Mouse (Mus musculus) heart, embryonic 12.5 days (tissue): Measurements from ENCODE around the gene Fmo6. TPM values are rescaled to one million over a fixed set of nuclear protein-coding genes. Genes with fewer than 3 reads are reported as not detected.

Source experiments
- ATAC-seq: fragments of 200-750 bp; cut with Nextera tagmentation; 2 replicates; pipeline ENCODE4 v1.8.0; 2017; ENCODE audit warnings: moderate TSS enrichment, moderate library complexity; ENCODE audit not compliant: insufficient number of reproducible peaks, low FRiP score
- H3K27ac ChIP-seq: fragments of 300-500 bp; sonication (generic); 2 replicates; pipeline ENCODE4 v1.5.1; 2016; ENCODE audit warnings: mild to moderate bottlenecking, moderate library complexity; ENCODE audit not compliant: poor library complexity, severe bottlenecking
- H3K27me3 ChIP-seq: fragments of 300-500 bp; sonication (generic); replicated peaks from 2 replicates; pipeline ENCODE4 v1.6.1; 2016; ENCODE audit warnings: mild to moderate bottlenecking, moderate library complexity
- H3K36me3 ChIP-seq: fragments of 300-500 bp; sonication (generic); 2 replicates; pipeline ENCODE4 v1.6.1; 2016; ENCODE audit warnings: mild to moderate bottlenecking, moderate library complexity
- H3K4me1 ChIP-seq: fragments of 300-500 bp; sonication (generic); replicated peaks from 2 replicates; pipeline ENCODE4 v1.6.1; 2016; ENCODE audit warnings: mild to moderate bottlenecking
- H3K4me2 ChIP-seq: fragments of 300-500 bp; sonication (generic); 2 replicates; pipeline ENCODE4 v1.6.1; 2016; ENCODE audit warnings: mild to moderate bottlenecking, moderate library complexity
- H3K4me3 ChIP-seq: fragments of 300-500 bp; sonication (generic); 2 replicates; pipeline ENCODE4 v1.5.1; 2016; ENCODE audit warnings: mild to moderate bottlenecking
- H3K9ac ChIP-seq: fragments of 300-500 bp; sonication (generic); 2 replicates; pipeline ENCODE4 v1.6.1; 2016; ENCODE audit warnings: mild to moderate bottlenecking, moderate library complexity
- H3K9me3 ChIP-seq: fragments of 300-500 bp; sonication (generic); replicated peaks from 2 replicates; pipeline ENCODE4 v1.6.1; 2016; ENCODE audit warnings: mild to moderate bottlenecking, moderate library complexity
- WGBS: fragments of 180-500 bp; shearing (Covaris S2); methylation state at CpG from one replicate; pipeline ENCODE4 v1.1.7; 2016; 5-methylcytosine and 5-hydroxymethylcytosine counted together
- polyA plus RNA-seq: library from polyadenylated mRNA; unstranded; fragments of >200 nt; fragmentation: Nextera tagmentation; extraction: Ambion mirVana; gene quantifications from 2 replicates; pipeline ENCODE4 v1.2.1, GENCODE M21; 2016

Fmo6 gene
- polyA plus RNA-seq, 1 experiment from 2014 or later = not detected

DNA sequence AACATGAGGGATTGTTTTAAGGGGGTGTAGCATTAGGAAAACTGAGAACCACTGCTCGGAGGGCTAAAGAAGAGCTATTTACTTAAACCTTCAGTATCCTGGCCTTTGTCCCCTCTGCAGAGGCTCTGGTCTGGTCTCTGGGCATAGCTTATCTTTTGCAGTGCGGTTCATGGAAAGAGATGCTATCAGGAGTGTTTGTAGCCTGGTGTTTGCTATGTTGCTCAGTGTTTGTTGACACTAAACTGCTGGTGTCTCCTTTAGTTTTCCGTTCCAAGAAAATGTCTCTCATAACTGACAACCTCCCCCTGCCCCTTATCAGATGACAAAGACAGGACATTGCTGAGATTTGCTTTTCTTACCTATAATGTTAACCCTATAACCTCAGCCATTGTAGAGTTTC is 62.2 kb downstream of the Fmo6 start:
- H3K4me1 ChIP-seq = 0 out of 2 replicates have a peak, but pooled peaks cover 10% of the 10 kb centered on the region
- H3K36me3 ChIP-seq = no peaks in the 10 kb centered on the region
- no peak for ATAC-seq
- no peaks in the 10 kb centered on the region for H3K27me3 ChIP-seq
- WGBS = 27% methylated on average over 3 of the region's 3 CpGs
- H3K4me2 ChIP-seq = no peak overlapping the region
- H3K9ac ChIP-seq = no peak overlapping the region
- no peak overlapping the region for H3K4me3 ChIP-seq
- no peaks in the 10 kb centered on the region for H3K9me3 ChIP-seq
- H3K27ac ChIP-seq = no peak overlapping the region

DNA sequence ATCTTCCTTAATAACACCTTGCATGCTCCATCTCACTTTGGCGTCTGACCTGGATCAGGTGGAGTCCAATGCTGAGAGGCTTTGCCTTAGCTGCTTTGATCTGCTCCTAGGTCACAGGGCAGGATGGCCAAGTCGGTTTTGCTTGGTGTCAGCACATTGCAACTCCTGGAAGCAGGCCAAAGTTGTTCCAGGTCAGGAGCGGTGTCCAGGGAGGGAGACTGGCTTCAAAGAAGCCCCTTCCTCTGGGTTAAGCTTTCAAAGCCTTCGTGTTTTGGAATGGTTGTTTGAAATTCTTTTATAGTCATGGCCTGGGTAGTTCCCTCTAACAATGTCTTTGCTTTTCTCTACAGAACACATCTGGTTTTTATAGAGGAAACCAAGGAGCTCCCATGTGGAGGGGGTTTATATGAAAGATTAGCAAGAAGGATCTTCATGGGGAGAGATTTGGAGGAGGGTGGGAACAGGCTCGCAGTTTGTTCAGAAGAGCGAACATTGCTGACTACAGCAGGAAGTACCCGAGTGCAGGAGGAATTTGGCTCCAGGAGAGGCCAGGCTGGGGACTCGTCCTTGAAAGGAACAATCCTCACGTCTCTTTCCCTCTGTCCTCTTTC is 65.5 kb downstream of the Fmo6 start:
- Histone ChIP-seq H3K4me1 (0 out of 2 replicates have a peak, but pooled peaks cover 10% of the 10 kb centered on the region), H3K27me3 (no peaks in the 10 kb centered on the region), H3K27ac (no peak overlapping the region), H3K9ac (no peak overlapping the region), H3K4me3 (no peak overlapping the region), H3K9me3 (no peaks in the 10 kb centered on the region), H3K4me2 (no peak overlapping the region), H3K36me3 (no peaks in the 10 kb centered on the region)
- 33% methylated on average over 9 of the region's 9 CpGs for WGBS
- no peak for ATAC-seq

DNA sequence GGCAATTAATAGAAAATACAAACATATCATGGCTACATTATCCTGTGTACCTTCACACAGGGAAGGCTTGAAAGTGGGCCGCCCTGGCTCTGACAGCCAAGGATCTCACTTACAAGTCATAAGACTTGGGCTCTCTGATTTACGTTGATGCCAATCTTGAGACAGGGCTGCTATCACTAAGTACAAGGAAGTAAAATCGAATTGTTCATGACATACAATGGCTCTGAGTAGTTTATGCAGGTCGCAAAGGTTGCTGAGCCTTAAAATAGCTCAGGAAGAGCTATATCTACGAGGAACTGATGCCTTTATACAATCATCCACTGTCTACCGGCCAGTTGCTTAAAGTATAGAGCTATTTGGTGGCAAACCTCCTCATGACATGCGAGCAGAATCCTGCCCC is 66.3 kb downstream of the Fmo6 start:
- H3K27me3 ChIP-seq = no peaks in the 10 kb centered on the region
- no peak overlapping the region for H3K4me3 ChIP-seq
- 0 out of 2 replicates have a peak, but pooled peaks cover 10% of the 10 kb centered on the region for H3K4me1 ChIP-seq
- no peaks in the 10 kb centered on the region for H3K9me3 ChIP-seq
- WGBS = 68% methylated on average over 7 of the region's 7 CpGs
- ATAC-seq = no peak
- H3K9ac ChIP-seq = no peak overlapping the region
- no peaks in the 10 kb centered on the region for H3K36me3 ChIP-seq
- H3K4me2 ChIP-seq = no peak overlapping the region
- no peak overlapping the region for H3K27ac ChIP-seq

DNA sequence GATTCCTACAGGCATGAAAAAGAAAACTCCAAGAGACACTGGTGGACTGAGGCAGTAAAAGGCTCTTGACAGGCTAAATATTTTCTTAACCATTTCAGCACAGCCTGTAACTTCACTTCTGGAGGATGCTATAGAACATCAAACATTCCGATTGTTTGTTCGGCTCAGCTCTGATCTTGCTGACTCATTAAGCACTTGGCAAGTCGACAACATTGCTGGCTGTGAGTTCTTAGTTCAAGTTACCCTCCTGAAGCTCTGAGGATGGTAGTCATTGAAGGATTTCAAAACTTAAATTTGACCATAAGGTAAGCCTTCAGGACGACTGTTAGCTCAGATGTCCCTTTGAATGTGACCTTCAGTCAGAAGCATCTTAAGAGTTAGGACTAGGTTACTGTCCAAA is 69.9 kb downstream of the Fmo6 start:
- Histone ChIP-seq H3K9me3 (no peaks in the 10 kb centered on the region), H3K9ac (no peak overlapping the region), H3K4me2 (no peak overlapping the region), H3K36me3 (no peaks in the 10 kb centered on the region), H3K4me1 (0 out of 2 replicates have a peak, but pooled peaks cover 10% of the 10 kb centered on the region), H3K4me3 (no peak overlapping the region), H3K27ac (no peak overlapping the region), H3K27me3 (no peaks in the 10 kb centered on the region)
- ATAC-seq = no peak
- WGBS = 75% methylated on average over 4 of the region's 4 CpGs

Other genes with a start within 250 kb of the Fmo6 start
- gene Prrc2c, start 197.0 kb downstream of the Fmo6 start, polyA plus RNA-seq = 90.9 and 96.7 TPM in 2 replicates
- not detected in 2 replicates for gene Fmo4, start 123.5 kb downstream of the Fmo6 start, polyA plus RNA-seq
- 2.2 and 2.8 TPM in 2 replicates for gene Fmo1, start 70.9 kb downstream of the Fmo6 start, polyA plus RNA-seq
- 1.4 and 1.6 TPM in 2 replicates for gene Fmo2, start 38.8 kb downstream of the Fmo6 start, polyA plus RNA-seq
- gene Fmo3, start 47.0 kb upstream of the Fmo6 start, polyA plus RNA-seq = not detected in 2 replicates
- not detected in 2 replicates for gene Mroh9, start 148.2 kb upstream of the Fmo6 start, polyA plus RNA-seq